Mouse (Mus musculus) thymus, postnatal 4 days (tissue): Measurements from ENCODE around the gene Insm1.

ENCODE experiments used
- DNase-seq: peaks from one replicate; pipeline ENCODE4 v3.0.0; 2021

The Insm1 gene

DNA sequence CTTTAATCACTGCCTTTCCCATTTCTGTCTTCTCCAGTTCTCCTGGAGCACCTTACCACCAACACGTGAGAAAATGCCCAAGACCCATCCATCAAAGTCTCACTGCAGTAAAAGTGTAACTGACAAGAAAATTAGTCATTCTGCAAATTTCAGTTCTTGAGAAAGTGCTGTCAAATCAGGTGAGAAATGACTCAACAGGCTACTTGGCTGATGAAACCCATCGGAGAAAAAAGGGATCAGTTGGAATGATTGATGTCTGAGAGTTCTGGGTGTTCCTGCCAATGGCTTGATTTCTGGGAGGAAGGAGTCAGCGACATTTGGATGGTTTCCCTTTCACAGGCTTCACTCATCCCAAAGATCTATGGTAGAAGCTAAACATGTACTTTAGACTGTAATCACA, 44.8 kb downstream of the Insm1 start:
- no peak for DNase-seq
